Mouse (Mus musculus) olfactory bulb, adult 2 months (tissue): Measurements from ENCODE around the gene Chn1.

ENCODE experiments used
- CTCF ChIP-seq: fragments of 200-500 bp; IDR thresholded peaks from 2 replicates; pipeline ENCODE4 v1.5.1; 2012; ENCODE audit warnings: low read depth, mild to moderate bottlenecking, low read length, moderate library complexity; ENCODE audit not compliant: insufficient read depth
- POLR2A ChIP-seq: fragments of 200-500 bp; IDR thresholded peaks from 2 replicates; pipeline ENCODE4 v1.6.1; 2012; ENCODE audit warnings: mild to moderate bottlenecking, low read depth, low read length, moderate library complexity; ENCODE audit not compliant: insufficient read depth

DNA sequence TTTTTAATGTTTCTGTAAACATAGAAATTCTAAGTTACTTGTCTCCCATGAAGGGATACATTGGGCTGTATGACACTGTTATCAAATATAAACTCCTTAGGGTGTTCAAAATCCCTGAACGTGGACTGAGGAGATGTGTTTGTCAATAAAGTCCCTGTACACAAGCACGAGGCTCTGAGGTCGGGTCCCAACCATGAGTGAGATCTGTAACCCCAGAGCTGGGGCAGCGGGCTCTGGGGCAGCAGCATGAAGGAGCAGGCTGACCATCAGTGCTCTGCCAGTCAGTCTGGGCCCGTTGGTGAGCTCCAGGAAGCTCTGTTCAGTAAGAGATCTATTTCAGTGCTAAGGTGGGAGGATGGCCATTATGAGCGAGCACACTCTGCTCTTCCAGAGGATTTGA, 13.2 kb upstream of the Chn1 start:
- TF ChIP-seq CTCF: no peak
- no peak for TF ChIP-seq POLR2A
